Mouse (Mus musculus): ENCODE results near the gene Tmem200a.

DNA sequence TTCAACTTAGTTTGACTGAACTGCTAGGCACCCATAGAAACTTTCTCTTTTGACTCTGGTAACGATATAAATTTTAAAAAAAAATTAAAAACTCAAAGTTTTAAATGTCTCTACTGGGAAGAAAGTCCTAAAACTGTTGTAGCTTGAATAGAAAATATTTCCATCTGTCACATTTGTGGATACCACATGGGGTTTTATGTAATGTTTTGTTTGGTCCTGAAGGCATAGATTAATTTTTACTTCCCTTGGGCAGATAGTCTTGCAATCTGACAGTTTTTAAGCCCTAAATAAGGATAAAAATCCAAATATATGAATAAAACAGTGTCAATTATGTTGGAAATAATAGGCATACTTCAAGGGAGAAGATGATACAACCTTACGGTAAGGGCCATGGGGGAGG is 78.0 kb downstream of the Tmem200a start:
- TF ChIP-seq CTCF (IDR thresholded peaks at IDR 0.05; ENCODE audit: control insufficient read depth, insufficient read depth, insufficient replicate concordance, low read depth, low read length), result no peak
- no peak for TF ChIP-seq POLR2A (IDR thresholded peaks at IDR 0.05; ENCODE audit: control insufficient read depth, low read depth, low read length)
